Mouse (Mus musculus) lung, postnatal 0 days (tissue): Measurements from ENCODE around the gene Gm17409. TPM values are rescaled to one million over a fixed set of nuclear protein-coding genes. Genes with fewer than 3 reads are reported as not detected.

ENCODE experiments used
- ATAC-seq: fragments of 200-750 bp; cut with Nextera tagmentation; 2 replicates; pipeline ENCODE4 v1.8.0; 2017; ENCODE audit warnings: moderate library complexity
- DNase-seq: peaks from one replicate; pipeline ENCODE4 v3.0.0-alpha.2; 2016; ENCODE audit warnings: low spot score
- H3K27ac ChIP-seq: fragments of 300-500 bp; sonication (generic); 2 replicates; pipeline ENCODE4 v1.5.1; 2014; ENCODE audit warnings: antibody characterized with exemption, mild to moderate bottlenecking, low read length, mixed read lengths
- H3K27me3 ChIP-seq: fragments of 300-500 bp; sonication (generic); replicated peaks from 2 replicates; pipeline ENCODE4 v1.6.1; 2014; ENCODE audit warnings: low read length, mixed read lengths; ENCODE audit not compliant: insufficient read depth
- H3K36me3 ChIP-seq: fragments of 300-500 bp; sonication (generic); 2 replicates; pipeline ENCODE4 v1.6.1; 2014; ENCODE audit warnings: low read length, mixed read lengths; ENCODE audit not compliant: insufficient read depth
- H3K4me1 ChIP-seq: fragments of 300-500 bp; sonication (generic); 2 replicates; pipeline ENCODE4 v1.6.1; 2014; ENCODE audit warnings: antibody characterized with exemption, low read depth, low read length, mixed read lengths; ENCODE audit not compliant: insufficient read depth
- H3K4me2 ChIP-seq: fragments of 300-500 bp; sonication (generic); replicated peaks from 2 replicates; pipeline ENCODE4 v1.6.1; 2014; ENCODE audit warnings: low read depth, mild to moderate bottlenecking, low read length, moderate library complexity, mixed read lengths
- H3K4me3 ChIP-seq: fragments of 300-500 bp; sonication (generic); 2 replicates; pipeline ENCODE4 v1.5.1; 2014; ENCODE audit warnings: low read depth, low read length
- H3K9ac ChIP-seq: fragments of 300-500 bp; sonication (generic); replicated peaks from 2 replicates; pipeline ENCODE4 v1.6.1; 2014; ENCODE audit warnings: low read depth, mild to moderate bottlenecking
- H3K9me3 ChIP-seq: fragments of 300-500 bp; sonication (generic); 2 replicates; pipeline ENCODE4 v1.6.1; 2016; ENCODE audit warnings: low read length, mixed read lengths
- CTCF ChIP-seq: IDR thresholded peaks from 2 replicates; pipeline ENCODE4 v1.5.1; 2016; ENCODE audit warnings: antibody characterized with exemption, mild to moderate bottlenecking
- EP300 ChIP-seq: IDR thresholded peaks from 2 replicates; pipeline ENCODE4 v1.6.1; 2016; ENCODE audit warnings: antibody characterized with exemption, mild to moderate bottlenecking, control low read depth
- WGBS: fragments of 180-500 bp; shearing (Covaris S2); extraction: QIAGEN DNeasy Blood & Tissue Kit; methylation state at CpG from one replicate; pipeline ENCODE4 v1.1.7; 2014; 5-methylcytosine and 5-hydroxymethylcytosine counted together
- polyA plus RNA-seq: library from polyadenylated mRNA; unstranded; fragments of >200 nt; fragmentation: Nextera tagmentation; extraction: Ambion mirVana; gene quantifications from 2 replicates; pipeline ENCODE4 v1.2.1, GENCODE M21; 2015

Gm17409 gene
- not detected in 2 replicates for polyA plus RNA-seq

DNA sequence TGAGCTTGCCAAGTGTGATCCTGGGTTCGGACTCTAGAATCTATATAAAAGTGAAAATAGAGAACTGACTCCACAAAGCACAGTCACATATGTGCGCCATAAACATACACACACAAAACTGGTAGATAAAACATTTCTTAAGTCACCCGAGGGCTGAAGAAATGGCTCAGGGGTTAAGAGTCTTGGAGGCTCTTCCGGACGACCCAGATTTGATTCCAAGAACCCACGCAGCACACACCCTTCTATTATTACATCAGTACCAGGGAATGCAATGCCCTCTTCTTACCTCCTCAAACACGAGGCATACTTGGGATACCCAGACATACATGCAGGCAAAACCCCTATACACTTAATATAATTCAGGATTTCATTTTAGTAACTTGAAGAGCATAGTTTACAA, at the start of gene Gm17409:
Gene Gm17409, plus strand, starts transcription at position 301 of the 400 bp plus-strand sequence.
- Histone ChIP-seq H3K4me2 (no peak within 1 kb of the TSS), H3K4me3 (no peak within 1 kb of the TSS), H3K9me3 (no peaks in the 10 kb centered on the region), H3K27me3 (no peaks in the 10 kb centered on the region), H3K27ac (no peak within 1 kb of the TSS), H3K9ac (no peak within 1 kb of the TSS), H3K36me3 (peaks cover 20% of the 10 kb centered on the region; the same call in 1 of the 2 replicates), H3K4me1 (no peaks in the 10 kb centered on the region)
- DNase-seq (no peak), ATAC-seq (no peak)
- WGBS: 81% methylated on average over 7 of the region's 7 CpGs
- TF ChIP-seq EP300 (no peak), CTCF (no peak)

- Histone ChIP-seq H3K9ac (no peak overlapping the region), H3K4me1 (no peaks in the 10 kb centered on the region), H3K4me3 (no peak overlapping the region), H3K9me3 (no peaks in the 10 kb centered on the region), H3K4me2 (no peak overlapping the region), H3K27ac (no peak overlapping the region), H3K36me3 (no peaks in the 10 kb centered on the region), H3K27me3 (no peaks in the 10 kb centered on the region)
- ATAC-seq (no peak), DNase-seq (no peak)
- WGBS: 79% methylated on average over 5 of the region's 5 CpGs
- TF ChIP-seq CTCF (no peak), EP300 (no peak)
Observed at GRCm38 (mm10) chr2:58423319-58423718, 46.6 kb upstream of the Gm17409 start.

GRCm38 (mm10) chr2:58425436-58426004, 44.4 kb upstream of the Gm17409 start:
- no peaks in the 10 kb centered on the region for H3K27me3 ChIP-seq
- H3K4me2 ChIP-seq: no peak overlapping the region
- no peak overlapping the region for H3K9ac ChIP-seq
- DNase-seq (no peak), ATAC-seq (no peak)
- H3K27ac ChIP-seq: no peak overlapping the region
- WGBS: 88% methylated on average over 13 of the region's 13 CpGs
- no peak overlapping the region for H3K4me3 ChIP-seq
- no peaks in the 10 kb centered on the region for H3K9me3 ChIP-seq
- H3K36me3 ChIP-seq: no peaks in the 10 kb centered on the region
- no peak for TF ChIP-seq EP300
- no peak for TF ChIP-seq CTCF
- H3K4me1 ChIP-seq: no peaks in the 10 kb centered on the region

GRCm38 (mm10) chr2:58432211-58432610, 37.7 kb upstream of the Gm17409 start:
- ATAC-seq (no peak), DNase-seq (no peak)
- Histone ChIP-seq H3K4me3 (no peak overlapping the region), H3K4me1 (no peaks in the 10 kb centered on the region), H3K4me2 (no peak overlapping the region), H3K27ac (no peak overlapping the region), H3K27me3 (no peaks in the 10 kb centered on the region), H3K9me3 (no peaks in the 10 kb centered on the region), H3K36me3 (no peaks in the 10 kb centered on the region), H3K9ac (no peak overlapping the region)
- TF ChIP-seq CTCF (no peak), EP300 (no peak)
- WGBS: 92% methylated on average over 7 of the region's 7 CpGs

DNA sequence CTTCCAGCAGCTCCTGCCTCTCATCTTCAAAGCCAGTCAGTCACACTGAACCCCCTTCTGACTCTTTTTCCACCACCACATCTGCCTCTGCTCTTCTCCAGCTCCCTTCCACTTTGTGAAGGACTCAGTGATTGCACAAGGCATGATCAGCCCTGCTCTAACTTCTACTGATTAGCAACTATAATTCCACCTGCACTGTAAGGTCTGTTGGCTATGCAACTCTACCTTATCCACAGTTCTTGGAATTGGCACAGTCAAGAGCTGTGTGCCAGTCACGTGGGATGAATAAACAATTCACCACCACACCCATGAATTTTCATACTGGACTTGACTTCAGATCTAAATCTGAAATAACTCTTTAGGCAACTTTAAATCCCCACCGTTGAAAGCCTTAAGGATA, 36.6 kb upstream of the Gm17409 start:
- ATAC-seq (no peak), DNase-seq (no peak)
- Histone ChIP-seq H3K4me3 (no peak overlapping the region), H3K27ac (no peak overlapping the region), H3K4me1 (no peaks in the 10 kb centered on the region), H3K36me3 (no peaks in the 10 kb centered on the region), H3K27me3 (no peaks in the 10 kb centered on the region), H3K4me2 (no peak overlapping the region), H3K9me3 (no peaks in the 10 kb centered on the region), H3K9ac (no peak overlapping the region)
- 61% methylated on average over 2 of the region's 2 CpGs for WGBS
- no peak for TF ChIP-seq EP300
- TF ChIP-seq CTCF: no peak

DNA sequence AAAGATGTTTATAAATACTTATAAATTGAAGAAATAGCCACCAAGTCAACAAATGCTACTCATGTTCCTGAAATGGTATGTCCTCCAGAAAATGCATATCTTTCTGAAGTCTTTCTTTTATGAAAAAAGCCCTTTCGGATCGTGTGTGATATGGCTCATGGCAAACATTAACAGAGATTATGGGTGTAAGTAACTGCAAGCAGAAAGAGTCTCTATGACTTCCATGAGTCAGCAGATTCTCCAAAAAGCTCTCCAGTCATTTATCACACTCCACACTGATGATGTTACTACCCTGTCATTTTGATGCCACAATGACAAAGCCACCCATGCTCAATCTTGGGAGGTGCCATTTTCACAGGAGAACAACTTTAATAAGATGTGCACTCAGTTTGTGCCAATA, 35.5 kb upstream of the Gm17409 start:
- no peak for TF ChIP-seq EP300
- no peak for TF ChIP-seq CTCF
- DNase-seq (no peak), ATAC-seq (no peak)
- Histone ChIP-seq H3K36me3 (no peaks in the 10 kb centered on the region), H3K4me2 (no peak overlapping the region), H3K4me3 (no peak overlapping the region), H3K4me1 (no peaks in the 10 kb centered on the region), H3K9me3 (no peaks in the 10 kb centered on the region), H3K27me3 (no peaks in the 10 kb centered on the region), H3K27ac (no peak overlapping the region), H3K9ac (no peak overlapping the region)
- WGBS: 55% methylated on average over 2 of the region's 2 CpGs

GRCm38 (mm10) chr2:58435507-58435906, 34.4 kb upstream of the Gm17409 start:
- WGBS: 91% methylated on average over 13 of the region's 13 CpGs
- no peak for ATAC-seq

More at GRCm38 (mm10) chr2:58435507-58435906, 34.4 kb upstream of the Gm17409 start:
- no peak overlapping the region for H3K27ac ChIP-seq
- TF ChIP-seq CTCF: no peak
- TF ChIP-seq EP300: no peak
- H3K36me3 ChIP-seq: no peaks in the 10 kb centered on the region
- H3K4me1 ChIP-seq: no peaks in the 10 kb centered on the region
- no peaks in the 10 kb centered on the region for H3K9me3 ChIP-seq
- no peak overlapping the region for H3K4me3 ChIP-seq
- H3K4me2 ChIP-seq: no peak overlapping the region
- H3K9ac ChIP-seq: no peak overlapping the region
- no peaks in the 10 kb centered on the region for H3K27me3 ChIP-seq
- DNase-seq: no peak
